Mouse (Mus musculus) embryonic facial prominence, embryonic 11.5 days (tissue): ENCODE measurements around the gene Kcnj11. TPM values are rescaled to one million over a fixed set of nuclear protein-coding genes. Genes with fewer than 3 reads are reported as not detected.

Experiments used
- polyA plus RNA-seq: library from polyadenylated mRNA; unstranded; fragments of >200 nt; fragmentation: Nextera tagmentation; extraction: Ambion mirVana; gene quantifications from 2 replicates; pipeline ENCODE4 v1.2.1, GENCODE M21; 2014

Kcnj11 gene
- polyA plus RNA-seq, 1 experiment from 2014 or later = 0.32 TPM

Other genes with a start within 250 kb of the Kcnj11 start
- gene Kdelr1, start 228.0 kb downstream of the Kcnj11 start, polyA plus RNA-seq = 85.2 and 85.7 TPM in 2 replicates
- gene Grin2d, start 222.4 kb downstream of the Kcnj11 start, polyA plus RNA-seq = 0.13 and 0.18 TPM in 2 replicates
- gene Syngr4, start 204.1 kb downstream of the Kcnj11 start, polyA plus RNA-seq = 0.85 and 1.0 TPM in 2 replicates
- 2.7 and 3.9 TPM in 2 replicates for gene Tmem143, start 203.8 kb downstream of the Kcnj11 start, polyA plus RNA-seq
- 24.9 and 29.2 TPM in 2 replicates for gene Emp3, start 179.4 kb downstream of the Kcnj11 start, polyA plus RNA-seq
- gene Ccdc114, start 176.7 kb downstream of the Kcnj11 start, polyA plus RNA-seq = 2.1 and 2.4 TPM in 2 replicates
- 0.04 and 0.18 TPM in 2 replicates for gene Abcc6, start 70.5 kb downstream of the Kcnj11 start, polyA plus RNA-seq
- 11.3 and 11.8 TPM in 2 replicates for gene Nomo1, start 67.1 kb downstream of the Kcnj11 start, polyA plus RNA-seq
- 0.20 and 0.96 TPM in 2 replicates for gene Abcc8, start 79.3 kb upstream of the Kcnj11 start, polyA plus RNA-seq
- 2.9 and 3.5 TPM in 2 replicates for gene Ush1c, start 137.7 kb upstream of the Kcnj11 start, polyA plus RNA-seq
- gene Otog, start 140.2 kb upstream of the Kcnj11 start, polyA plus RNA-seq = 0.17 and 0.21 TPM in 2 replicates